Mouse (Mus musculus): ENCODE measurements around the gene Ap1ar.
A peak's percentile ranks its signal among the peaks of the same experiment; 100 is the strongest.

Gene Ap1ar

DNA sequence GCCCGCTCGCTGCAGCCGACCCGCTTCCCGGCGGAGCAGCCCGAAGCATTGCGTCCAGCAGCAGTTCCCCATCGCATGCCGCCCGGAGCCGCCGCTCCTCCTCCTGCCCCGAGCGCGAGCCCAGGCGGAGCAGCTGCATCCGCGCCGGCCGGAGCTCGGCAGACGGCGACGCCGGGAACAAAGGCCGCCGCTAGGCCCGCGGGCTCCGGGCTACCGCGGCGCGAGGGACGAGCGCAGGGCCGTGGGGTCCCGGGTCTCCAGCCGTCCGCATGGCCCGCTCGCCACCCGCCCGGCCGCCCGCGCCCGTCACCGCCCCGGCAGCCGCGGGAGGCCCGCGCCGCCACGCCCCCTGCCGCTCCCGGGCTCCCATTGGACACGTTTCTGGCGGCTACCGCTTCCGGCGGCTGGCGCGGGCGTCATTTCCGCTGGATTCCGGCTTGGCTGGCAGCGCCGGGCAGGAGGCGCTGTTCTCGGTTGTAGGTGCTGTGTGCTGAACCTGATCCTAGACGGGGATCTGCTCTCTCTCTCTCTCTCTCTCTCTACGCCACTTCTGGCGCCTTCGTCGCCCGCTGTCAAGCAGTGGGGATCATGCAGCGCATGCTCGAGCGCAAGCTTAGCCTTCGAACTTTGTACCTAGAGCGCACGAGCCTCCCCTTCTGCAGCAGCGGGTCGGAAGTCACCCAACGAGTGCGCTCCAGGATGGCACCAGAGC is at the start of gene Ap1ar:
TSS of gene Ap1ar (minus strand) at position 370 of the 712 bp plus-strand sequence.
- DNase-seq (ENCODE audit: low read depth, low spot score): peak; percentile 86

GRCm38 (mm10) chr3:127881684-127882083 is 44.4 kb upstream of the Ap1ar start:
- DNase-seq (ENCODE audit: low read depth, low spot score): no peak

DNA sequence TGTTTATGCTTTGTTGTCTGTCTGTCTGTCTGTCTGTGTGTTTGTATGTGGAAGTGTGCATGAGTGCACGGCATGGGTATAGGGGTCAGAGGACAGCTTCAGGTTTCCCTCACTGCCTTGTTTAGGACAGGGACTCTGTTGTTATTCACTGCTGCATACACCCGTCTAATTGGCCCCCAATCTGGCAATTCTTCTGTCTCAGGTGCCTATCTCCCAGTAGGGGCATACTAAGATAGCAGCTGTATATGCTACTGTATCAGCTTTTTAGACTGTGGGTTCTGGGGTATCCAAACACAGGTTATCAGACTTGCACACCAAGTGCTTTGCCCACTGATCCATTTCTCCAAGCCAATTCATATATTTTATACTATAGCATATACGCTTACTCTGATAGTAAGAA is 42.6 kb upstream of the Ap1ar start:
- DNase-seq (ENCODE audit: low read depth, low spot score): no peak

DNA sequence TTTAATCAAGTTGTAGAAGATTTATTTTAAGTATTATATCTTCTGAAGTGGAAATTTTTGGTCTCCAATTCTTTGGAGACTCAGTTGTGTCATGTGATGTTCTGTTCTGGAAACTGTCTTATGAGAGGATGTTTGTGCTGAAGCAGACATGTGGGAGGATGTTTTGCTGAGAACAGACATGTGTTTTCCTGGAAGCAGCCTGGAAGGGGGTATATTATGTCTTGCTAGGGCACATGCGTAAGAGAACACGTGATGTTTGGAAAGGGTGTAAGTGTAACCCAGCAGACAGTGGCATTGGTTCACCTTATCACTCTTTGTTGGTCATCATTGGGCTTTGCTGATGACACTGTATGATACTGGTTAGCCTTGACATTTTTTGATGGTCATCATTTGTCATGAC is 38.2 kb upstream of the Ap1ar start:
- DNase-seq (ENCODE audit: low read depth, low spot score): no peak

DNA sequence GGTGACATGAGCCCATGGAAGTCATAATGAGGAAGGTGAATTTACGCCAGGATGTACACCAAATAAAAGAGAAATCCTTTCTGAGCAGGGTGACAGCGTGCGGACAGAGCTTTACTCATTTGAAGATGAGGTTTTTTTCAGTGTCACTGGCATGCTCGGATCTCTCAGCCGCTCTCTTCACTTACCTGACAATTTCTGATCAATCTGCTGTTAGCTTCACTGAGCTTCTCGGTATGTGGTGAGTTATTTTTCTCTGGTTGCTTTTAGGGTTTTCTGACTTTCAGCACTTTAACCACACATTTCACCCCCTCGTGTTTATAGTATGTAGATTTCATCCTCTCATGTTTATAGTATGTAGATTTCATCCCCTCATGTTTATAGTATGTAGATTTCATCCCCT is 37.7 kb upstream of the Ap1ar start:
- no peak for DNase-seq (ENCODE audit: low read depth, low spot score)

DNA sequence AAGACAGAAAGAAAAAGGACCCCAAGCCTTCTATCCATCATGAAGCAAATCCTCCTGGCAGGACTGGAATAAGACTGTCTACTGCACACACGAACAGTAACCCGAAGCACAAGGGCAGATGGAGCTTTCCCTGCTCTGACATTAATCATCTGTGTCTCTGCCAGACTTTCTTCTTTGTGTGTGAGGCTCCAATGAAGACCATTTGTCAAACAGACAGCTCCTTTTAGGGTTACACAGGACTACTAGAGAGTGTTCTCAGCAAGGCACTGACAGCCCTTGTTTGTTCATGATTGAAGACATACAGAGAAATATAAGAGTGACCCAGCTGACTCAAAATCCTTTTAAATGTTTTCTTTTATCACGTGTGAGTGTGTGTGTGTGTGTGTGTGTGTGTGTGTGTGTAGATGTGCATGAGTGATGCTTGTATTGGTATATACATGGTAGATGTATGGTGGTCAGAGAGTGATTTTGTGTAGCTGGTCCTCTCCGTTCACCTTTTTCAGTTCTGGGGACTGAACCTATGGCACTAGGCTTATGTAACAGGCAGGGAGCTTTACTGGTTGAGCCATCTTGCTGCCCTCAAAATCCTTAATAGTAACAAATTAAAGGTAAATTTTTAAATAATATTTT is 37.0 kb upstream of the Ap1ar start:
- DNase-seq (ENCODE audit: low read depth, low spot score): no peak

DNA sequence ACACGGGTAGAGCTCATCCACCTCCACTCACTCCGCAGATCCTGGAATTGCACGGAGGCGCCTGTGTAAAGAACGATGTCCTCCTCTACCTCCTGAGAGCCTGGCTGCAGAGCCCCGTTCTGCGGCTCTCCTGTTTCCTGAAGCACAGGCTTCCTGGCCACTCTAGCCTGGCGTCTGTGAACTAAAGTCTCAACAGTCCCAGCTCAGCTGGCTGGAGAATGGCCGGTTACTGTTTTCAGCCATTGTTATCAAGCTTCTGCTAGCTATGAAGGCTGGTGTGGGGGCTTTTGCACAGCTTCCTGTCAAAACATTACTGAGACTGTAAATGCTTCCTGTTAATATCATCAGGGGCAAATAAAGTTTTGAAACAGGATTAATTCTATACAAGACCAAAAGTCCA is 34.3 kb upstream of the Ap1ar start:
- DNase-seq (ENCODE audit: low read depth, low spot score): no peak

- no peak for DNase-seq (ENCODE audit: low read depth, low spot score)
These were observed 31.6 kb upstream of the Ap1ar start for GRCm38 (mm10) chr3:127868880-127869279.

GRCm38 (mm10) chr3:127868046-127868758 is 30.9 kb upstream of the Ap1ar start:
- DNase-seq (ENCODE audit: low read depth, low spot score): no peak

GRCm38 (mm10) chr3:127864242-127864641 is 26.9 kb upstream of the Ap1ar start:
- no peak for DNase-seq (ENCODE audit: low read depth, low spot score)

- no peak for DNase-seq (ENCODE audit: low read depth, low spot score)
These were observed 26.2 kb upstream of the Ap1ar start for GRCm38 (mm10) chr3:127863571-127863970.

GRCm38 (mm10) chr3:127862479-127862878 is 25.2 kb upstream of the Ap1ar start:
- DNase-seq (ENCODE audit: low read depth, low spot score): no peak

DNA sequence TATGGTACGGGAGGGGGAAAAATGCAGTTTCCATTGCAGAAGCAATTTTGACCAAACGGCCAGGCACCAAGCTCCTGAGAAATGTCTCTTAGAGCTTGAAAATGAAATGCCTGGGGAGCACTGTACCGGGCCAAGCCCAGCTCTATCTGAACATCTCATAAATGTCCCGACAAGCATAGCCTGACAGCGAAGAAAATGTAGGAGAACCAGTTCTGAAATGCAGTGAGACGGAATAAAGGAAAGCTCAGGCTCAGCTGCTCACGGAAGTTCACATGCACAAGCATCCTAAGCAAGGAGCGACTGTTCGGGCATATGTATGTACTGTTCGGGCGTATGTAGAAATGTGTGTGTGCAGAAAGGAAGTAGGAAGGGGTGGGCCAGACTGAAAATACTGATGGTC is 24.0 kb upstream of the Ap1ar start:
- no peak for DNase-seq (ENCODE audit: low read depth, low spot score)

DNA sequence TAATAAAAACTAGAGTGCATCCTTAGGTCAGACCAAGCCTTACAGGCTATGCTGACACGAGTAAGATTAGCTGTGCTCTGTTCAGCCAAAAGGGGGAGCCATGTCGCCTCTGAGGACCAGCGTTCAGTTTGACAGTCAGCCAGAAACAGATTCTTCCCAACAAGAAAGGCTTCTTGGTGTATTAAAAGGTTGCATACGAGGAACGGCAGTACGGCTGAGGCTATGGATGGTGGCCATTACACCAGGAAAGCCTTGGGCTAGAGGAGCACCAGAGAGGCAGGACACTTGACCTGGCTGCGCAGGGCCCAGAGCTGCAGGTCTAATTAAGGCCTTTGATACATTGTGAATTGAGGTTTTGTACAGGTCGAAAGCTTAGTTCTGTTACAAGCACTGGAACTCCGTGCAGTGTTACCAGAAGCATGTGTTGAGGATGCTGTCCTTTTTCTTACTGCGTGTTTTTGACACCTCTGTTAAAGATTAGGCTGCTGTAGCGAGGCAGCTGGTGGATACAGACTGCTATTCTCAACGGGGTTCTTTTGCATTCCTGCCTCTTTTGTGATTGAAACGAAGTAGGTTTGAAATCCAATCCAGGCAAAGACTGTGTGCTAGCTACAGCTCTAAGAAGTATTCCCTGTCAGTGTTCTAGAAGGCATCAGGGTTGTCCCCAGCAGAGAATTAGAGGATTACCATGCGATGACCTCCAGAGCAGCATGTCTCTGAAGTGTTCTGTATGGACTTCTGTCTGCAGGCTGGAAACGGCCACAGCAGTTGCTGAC is 16.3 kb upstream of the Ap1ar start:
- peak; percentile 56 for DNase-seq (ENCODE audit: low read depth, low spot score)

DNA sequence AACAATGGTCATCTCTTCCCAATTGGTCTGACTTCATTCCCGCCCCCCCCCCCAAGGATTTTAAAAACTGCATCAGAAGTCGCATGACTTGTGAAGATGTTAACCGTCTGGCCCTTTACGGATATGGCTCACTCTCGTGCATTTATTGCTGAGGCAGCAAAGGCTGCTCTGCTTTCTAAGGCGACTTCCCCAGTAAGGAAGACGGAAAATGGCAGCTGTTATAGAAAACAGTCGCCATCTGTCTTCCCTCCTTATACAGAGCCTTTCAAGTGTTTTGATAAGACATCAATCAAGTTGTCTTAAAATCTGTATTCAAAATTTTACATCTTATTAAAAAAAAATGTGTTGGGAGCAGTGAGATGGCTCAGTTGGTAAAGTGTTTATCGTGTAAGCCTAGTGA is 15.4 kb upstream of the Ap1ar start:
- DNase-seq (ENCODE audit: low read depth, low spot score): no peak

DNA sequence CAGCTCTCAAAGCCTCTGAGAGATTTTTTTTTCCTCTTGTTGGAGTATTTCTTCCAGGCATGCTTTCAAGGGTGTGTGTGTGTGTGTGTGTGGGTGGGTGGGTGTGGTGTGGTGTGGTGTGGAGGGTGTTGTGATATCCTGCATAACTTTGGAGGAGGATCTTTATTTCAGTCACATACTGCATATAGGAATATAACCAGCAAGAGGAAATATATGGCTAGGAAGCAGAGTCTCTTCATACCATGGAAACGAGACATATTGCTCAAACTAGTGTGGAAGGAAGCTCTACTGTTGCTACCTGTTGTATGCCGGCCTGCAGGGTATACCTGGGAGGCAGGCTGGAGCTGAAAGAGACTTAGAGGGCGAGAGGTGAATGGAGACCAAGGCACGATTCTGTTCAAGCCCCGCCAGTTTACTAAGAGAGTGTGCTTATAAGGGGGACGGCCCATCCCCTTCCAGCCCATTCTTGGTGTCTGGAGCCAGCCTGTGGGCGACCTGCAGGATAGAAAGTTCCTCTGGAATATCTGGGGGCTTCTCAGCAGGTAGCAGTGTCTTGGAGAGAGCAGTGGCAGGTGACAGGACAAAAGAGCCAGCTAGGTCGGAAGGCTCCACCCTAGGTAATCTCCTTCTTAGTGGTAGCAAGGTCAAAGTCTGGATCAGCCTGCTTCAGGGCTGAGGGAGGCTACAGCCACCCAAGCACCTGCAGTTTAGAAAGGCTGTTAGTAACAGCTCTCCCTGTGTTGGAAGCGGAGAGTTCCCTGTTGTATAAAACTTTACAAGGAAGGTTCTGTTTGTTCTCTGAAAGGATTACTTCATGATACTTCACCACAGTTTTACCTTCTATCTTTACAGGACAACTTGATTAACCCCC is 13.7 kb upstream of the Ap1ar start:
- DNase-seq (ENCODE audit: low read depth, low spot score): no peak

DNA sequence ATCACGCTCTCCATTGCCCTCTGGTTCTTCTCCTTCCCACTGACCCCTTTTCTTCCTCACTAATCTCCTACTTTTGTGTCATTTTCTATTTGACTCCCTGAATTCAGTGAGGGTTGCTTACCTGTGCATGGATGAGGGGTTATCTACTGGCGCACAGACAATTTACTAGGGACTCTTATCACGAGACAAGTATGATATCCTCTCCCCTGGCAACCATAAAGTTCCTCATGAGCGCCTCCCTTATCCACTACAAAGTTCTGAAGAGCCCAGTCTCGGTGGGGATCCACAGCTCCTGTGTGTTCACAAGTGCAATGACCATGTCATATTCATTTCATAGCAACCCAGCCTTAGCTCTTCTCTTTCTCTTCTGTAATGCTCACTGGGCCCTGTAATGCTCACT is 12.6 kb upstream of the Ap1ar start:
- DNase-seq (ENCODE audit: low read depth, low spot score): no peak

DNA sequence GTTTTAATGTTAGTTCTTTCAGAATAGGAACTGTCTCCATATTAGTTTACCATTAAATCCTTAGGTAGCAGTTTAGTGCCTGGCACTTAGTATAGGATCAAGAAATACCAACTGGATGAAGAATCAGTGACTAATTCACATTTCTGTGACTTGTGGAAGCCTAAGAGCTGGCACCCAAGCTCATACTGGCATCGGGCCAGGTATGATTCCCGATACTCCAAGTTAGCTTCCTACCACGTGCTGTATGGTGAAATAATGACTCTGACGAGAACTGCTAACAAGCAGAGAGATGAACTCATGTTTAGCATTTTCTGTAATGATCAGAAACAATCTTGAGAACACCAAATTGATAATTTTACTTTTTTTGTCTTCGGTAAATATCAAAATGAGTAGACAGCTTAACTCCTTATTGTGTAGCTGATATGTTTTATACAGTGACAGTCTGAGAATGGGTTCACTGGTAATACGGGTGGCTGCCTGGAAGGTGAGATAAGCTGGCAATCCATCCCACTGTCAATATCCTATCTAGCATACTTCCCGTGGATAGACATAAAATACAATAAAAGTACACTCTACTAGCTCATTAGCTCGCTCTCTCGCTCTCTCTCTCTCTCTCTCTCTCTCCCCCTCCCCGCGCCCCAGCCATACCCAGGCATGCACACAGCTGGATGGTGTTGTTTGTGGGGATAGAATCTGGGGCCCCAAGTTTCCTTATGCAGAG is 10.9 kb upstream of the Ap1ar start:
- DNase-seq (ENCODE audit: low read depth, low spot score): no peak

- no peak for DNase-seq (ENCODE audit: low read depth, low spot score)
These were observed 6.6 kb upstream of the Ap1ar start for GRCm38 (mm10) chr3:127843941-127844327.

DNA sequence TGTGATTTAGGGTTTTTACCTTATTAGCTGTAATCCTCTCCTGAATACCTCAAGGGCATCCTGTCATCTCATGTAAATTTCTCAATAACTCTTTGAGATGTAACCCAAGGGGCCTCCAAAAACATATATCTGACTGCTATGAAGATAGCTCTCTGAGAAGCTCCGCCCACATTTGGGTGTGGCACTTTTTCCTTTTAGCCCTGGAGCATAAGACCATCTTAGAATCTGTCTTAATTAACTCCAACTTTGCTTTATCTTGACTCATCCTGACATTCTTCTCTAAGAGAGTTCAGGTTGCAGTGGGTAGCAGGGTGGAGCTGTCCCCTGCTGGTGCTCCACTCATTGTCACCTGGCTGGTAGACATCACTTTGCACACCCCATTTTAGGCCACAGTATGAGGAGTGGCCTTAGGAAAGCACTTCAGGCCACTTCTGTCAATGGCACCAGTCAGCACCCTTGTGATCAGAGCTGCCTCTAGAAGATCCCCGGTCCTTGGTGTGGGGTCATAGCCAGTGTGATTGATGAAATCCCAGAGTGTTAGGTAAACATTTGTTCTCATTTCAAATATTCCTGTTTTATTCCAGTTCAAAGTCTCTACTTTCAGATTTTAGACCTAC is 6.1 kb upstream of the Ap1ar start:
- no peak for DNase-seq (ENCODE audit: low read depth, low spot score)

All from retina, adult 2 months (tissue).